Mouse (Mus musculus): Measurements from ENCODE around the gene Cdk1. TPM values are rescaled to one million over a fixed set of nuclear protein-coding genes. Genes with fewer than 3 reads are reported as not detected.

The Cdk1 gene
- polyA plus RNA-seq, 1 experiment from 2014 or later = 54.8 TPM

GRCm38 (mm10) chr10:69299985-69300384 lies 52.8 kb downstream of the Cdk1 start:
- 89% methylated on average over 7 of the region's 7 CpGs for WGBS
- no peak overlapping the region for H3K4me3 ChIP-seq (replicated peaks)
- H3K9me3 ChIP-seq (replicated peaks) = no peaks in the 10 kb centered on the region
- H3K36me3 ChIP-seq = no peaks in the 10 kb centered on the region
- H3K27ac ChIP-seq (replicated peaks) = no peak overlapping the region
- ATAC-seq (ENCODE audit: low FRiP score) = no peak
- H3K4me1 ChIP-seq = no peaks in the 10 kb centered on the region
- no peak overlapping the region for H3K4me2 ChIP-seq
- no peaks in the 10 kb centered on the region for H3K27me3 ChIP-seq (replicated peaks)
- H3K9ac ChIP-seq (replicated peaks) = no peak overlapping the region

- Histone ChIP-seq H3K4me3 (replicated peaks) (no peak overlapping the region), H3K9ac (replicated peaks) (no peak overlapping the region), H3K27ac (replicated peaks) (no peak overlapping the region), H3K36me3 (no peaks in the 10 kb centered on the region), H3K9me3 (replicated peaks) (no peaks in the 10 kb centered on the region), H3K4me2 (no peak overlapping the region), H3K4me1 (no peaks in the 10 kb centered on the region), H3K27me3 (replicated peaks) (no peaks in the 10 kb centered on the region)
- 87% methylated on average over 9 of the region's 9 CpGs for WGBS
- ATAC-seq (ENCODE audit: low FRiP score) = no peak
Measured at GRCm38 (mm10) chr10:69295919-69296318, 56.8 kb downstream of the Cdk1 start.

- H3K9me3 ChIP-seq (replicated peaks) = no peaks in the 10 kb centered on the region
- H3K4me3 ChIP-seq (replicated peaks) = no peak overlapping the region
- no peak overlapping the region for H3K9ac ChIP-seq (replicated peaks)
- H3K4me2 ChIP-seq = no peak overlapping the region
- ATAC-seq (ENCODE audit: low FRiP score) = no peak
- H3K4me1 ChIP-seq = no peaks in the 10 kb centered on the region
- no peak overlapping the region for H3K27ac ChIP-seq (replicated peaks)
- 92% methylated on average over 8 of the region's 8 CpGs for WGBS
- peaks cover 8% of the 10 kb centered on the region for H3K36me3 ChIP-seq
- no peaks in the 10 kb centered on the region for H3K27me3 ChIP-seq (replicated peaks)
Measured at GRCm38 (mm10) chr10:69290736-69291135, 62.0 kb downstream of the Cdk1 start.

GRCm38 (mm10) chr10:69288720-69289119 lies 64.0 kb downstream of the Cdk1 start:
- no peaks in the 10 kb centered on the region for H3K9me3 ChIP-seq (replicated peaks)
- WGBS = 89% methylated on average over 6 of the region's 6 CpGs
- H3K4me2 ChIP-seq = no peak overlapping the region
- H3K4me3 ChIP-seq (replicated peaks) = no peak overlapping the region
- no peak overlapping the region for H3K9ac ChIP-seq (replicated peaks)
- no peaks in the 10 kb centered on the region for H3K27me3 ChIP-seq (replicated peaks)
- no peaks in the 10 kb centered on the region for H3K4me1 ChIP-seq
- H3K36me3 ChIP-seq = peaks cover 12% of the 10 kb centered on the region
- no peak for ATAC-seq (ENCODE audit: low FRiP score)
- H3K27ac ChIP-seq (replicated peaks) = no peak overlapping the region

GRCm38 (mm10) chr10:69288086-69288485 lies 64.7 kb downstream of the Cdk1 start:
- no peaks in the 10 kb centered on the region for H3K9me3 ChIP-seq (replicated peaks)
- no peak overlapping the region for H3K4me2 ChIP-seq
- WGBS = 91% methylated on average over 4 of the region's 4 CpGs
- H3K27me3 ChIP-seq (replicated peaks) = no peaks in the 10 kb centered on the region
- no peak overlapping the region for H3K27ac ChIP-seq (replicated peaks)
- H3K4me1 ChIP-seq = no peaks in the 10 kb centered on the region
- peaks cover 18% of the 10 kb centered on the region for H3K36me3 ChIP-seq
- no peak overlapping the region for H3K9ac ChIP-seq (replicated peaks)
- no peak for ATAC-seq (ENCODE audit: low FRiP score)
- no peak overlapping the region for H3K4me3 ChIP-seq (replicated peaks)

GRCm38 (mm10) chr10:69286939-69287338 lies 65.8 kb downstream of the Cdk1 start:
- peaks cover 19% of the 10 kb centered on the region for H3K36me3 ChIP-seq
- no peaks in the 10 kb centered on the region for H3K4me1 ChIP-seq
- H3K4me2 ChIP-seq = no peak overlapping the region
- H3K27ac ChIP-seq (replicated peaks) = no peak overlapping the region
- no peak overlapping the region for H3K4me3 ChIP-seq (replicated peaks)
- no peak overlapping the region for H3K9ac ChIP-seq (replicated peaks)
- ATAC-seq (ENCODE audit: low FRiP score) = no peak
- no peaks in the 10 kb centered on the region for H3K27me3 ChIP-seq (replicated peaks)
- H3K9me3 ChIP-seq (replicated peaks) = no peaks in the 10 kb centered on the region
- WGBS = 100% methylated on average over 3 of the region's 3 CpGs

Other genes with a start within 250 kb of the Cdk1 start
- gene Rhobtb1, start 201.5 kb downstream of the Cdk1 start, polyA plus RNA-seq (2015; fragmentation: Nextera tagmentation; extraction: Ambion mirVana) = 15.7 and 16.1 TPM in 2 replicates
- gene A930033H14Rik, start 139.8 kb downstream of the Cdk1 start, polyA plus RNA-seq (2015; fragmentation: Nextera tagmentation; extraction: Ambion mirVana) = 1.3 and 1.4 TPM in 2 replicates
- gene Ank3, start 45.8 kb upstream of the Cdk1 start, polyA plus RNA-seq (2015; fragmentation: Nextera tagmentation; extraction: Ambion mirVana) = 84.8 and 89.5 TPM in 2 replicates

Data from neural tube, embryonic 15.5 days (tissue).